Mouse (Mus musculus) kidney, embryonic 15.5 days (tissue): ENCODE data around the gene Vezf1. TPM values are rescaled to one million over a fixed set of nuclear protein-coding genes. Genes with fewer than 3 reads are reported as not detected.

ENCODE experiments used
- ATAC-seq: fragments of 200-750 bp; cut with Nextera tagmentation; replicated peaks from 2 replicates; pipeline ENCODE4 v1.8.0; 2017; ENCODE audit warnings: moderate TSS enrichment; ENCODE audit not compliant: low FRiP score
- H3K27ac ChIP-seq: fragments of 300-500 bp; sonication (generic); 2 replicates; pipeline ENCODE4 v1.5.1; 2015; ENCODE audit warnings: mild to moderate bottlenecking, inconsistent platforms
- H3K27me3 ChIP-seq: fragments of 300-500 bp; sonication (generic); 2 replicates; pipeline ENCODE4 v1.6.1; 2015; ENCODE audit warnings: inconsistent platforms
- H3K36me3 ChIP-seq: fragments of 300-500 bp; sonication (generic); 2 replicates; pipeline ENCODE4 v1.6.1; 2015; ENCODE audit warnings: inconsistent platforms
- H3K4me1 ChIP-seq: fragments of 300-500 bp; sonication (generic); 2 replicates; pipeline ENCODE4 v1.6.1; 2015; ENCODE audit warnings: inconsistent platforms
- H3K4me2 ChIP-seq: fragments of 300-500 bp; sonication (generic); 2 replicates; pipeline ENCODE4 v1.6.1; 2015; ENCODE audit warnings: moderate library complexity, mild to moderate bottlenecking, inconsistent platforms
- H3K4me3 ChIP-seq: fragments of 300-500 bp; sonication (generic); replicated peaks from 2 replicates; pipeline ENCODE4 v1.5.1; 2015; ENCODE audit warnings: mild to moderate bottlenecking, inconsistent platforms
- H3K9ac ChIP-seq: fragments of 300-500 bp; sonication (generic); 2 replicates; pipeline ENCODE4 v1.6.1; 2015; ENCODE audit warnings: mild to moderate bottlenecking, inconsistent platforms
- H3K9me3 ChIP-seq: fragments of 300-500 bp; sonication (generic); replicated peaks from 2 replicates; pipeline ENCODE4 v1.6.1; 2016; ENCODE audit warnings: inconsistent platforms
- WGBS: fragments of 180-500 bp; shearing (Covaris S2); methylation state at CpG from one replicate; pipeline ENCODE4 v1.1.7; 2015; ENCODE audit warnings: mixed read lengths; 5-methylcytosine and 5-hydroxymethylcytosine counted together
- polyA plus RNA-seq: library from polyadenylated mRNA; unstranded; fragments of >200 nt; fragmentation: Nextera tagmentation; extraction: Ambion mirVana; gene quantifications from 2 replicates; pipeline ENCODE4 v1.2.1, GENCODE M21; 2015

Vezf1 gene
- polyA plus RNA-seq, 1 experiment from 2014 or later: 42.8 TPM

DNA sequence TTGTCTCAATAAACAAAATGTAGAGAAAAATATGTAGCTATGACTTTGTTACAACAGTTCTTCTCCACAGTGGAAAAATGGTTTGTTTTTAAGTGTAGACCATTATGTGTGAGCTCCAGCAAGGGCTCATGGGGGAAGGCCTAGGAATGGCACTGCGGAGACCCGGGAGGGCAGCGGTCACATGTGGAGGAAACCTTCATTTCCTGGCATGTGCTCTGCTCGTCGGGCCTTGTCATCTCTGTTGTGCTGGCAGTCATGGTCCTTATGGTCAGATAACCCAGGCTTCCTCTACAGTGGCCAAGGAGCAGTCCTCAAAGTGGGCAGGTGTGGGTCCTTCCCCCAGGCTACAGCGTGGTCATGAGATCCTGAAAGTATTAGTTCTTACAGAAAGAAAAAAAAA lies 15.6 kb downstream of the Vezf1 start:
- Histone ChIP-seq H3K36me3 (peaks cover 56% of the 10 kb centered on the region), H3K27ac (no peak overlapping the region), H3K4me2 (no peak overlapping the region), H3K27me3 (no peaks in the 10 kb centered on the region), H3K9ac (no peak overlapping the region), H3K9me3 (no peaks in the 10 kb centered on the region), H3K4me1 (peaks cover 15% of the 10 kb centered on the region), H3K4me3 (no peak overlapping the region)
- ATAC-seq: no peak
- 67% methylated on average over 6 of the region's 6 CpGs for whole genome bisulfite sequencing

DNA sequence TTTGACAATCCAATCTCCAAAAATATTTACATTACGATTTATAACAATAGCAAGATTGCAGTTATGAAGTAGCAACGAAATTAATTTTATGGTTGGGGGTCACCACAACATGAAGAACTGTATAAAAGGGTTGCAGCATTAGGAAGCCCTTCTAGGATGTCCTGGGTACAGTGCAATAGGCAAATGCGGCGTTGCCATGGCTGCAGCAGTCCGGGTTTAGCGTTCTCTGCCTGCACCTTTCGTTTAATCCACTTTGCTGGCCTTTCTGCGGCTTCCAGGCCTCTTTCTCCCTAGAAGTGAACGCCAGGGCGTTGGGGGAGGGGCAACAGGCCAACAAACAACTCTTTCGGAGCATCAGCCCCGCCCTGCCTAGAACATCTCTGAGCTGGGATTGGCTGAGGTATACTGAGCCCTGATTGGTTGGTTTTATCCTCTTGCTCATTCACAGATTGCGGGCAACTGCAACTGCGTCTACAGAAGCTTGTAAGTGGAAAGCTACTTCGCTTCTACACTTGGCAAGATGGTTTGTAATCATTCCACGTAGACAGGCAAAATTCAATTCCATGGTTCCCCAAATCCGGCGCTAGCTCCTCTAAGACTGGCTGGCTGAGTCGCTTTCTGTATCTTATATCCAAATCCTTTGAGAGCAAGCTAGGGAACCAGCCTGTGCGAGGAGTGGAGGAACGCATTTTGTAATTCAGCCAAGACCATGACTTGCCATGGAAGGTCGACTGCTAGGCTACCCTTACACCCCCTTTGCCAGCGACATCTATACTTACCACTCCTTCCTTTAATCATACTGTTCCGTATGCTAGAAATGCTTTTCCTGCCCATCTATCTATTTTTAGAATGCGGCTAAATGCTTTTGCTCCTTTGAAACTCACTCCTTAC lies 18.9 kb downstream of the Vezf1 start:
- ATAC-seq: peak; percentile 94
- peaks cover 23% of the 10 kb centered on the region for H3K36me3 ChIP-seq
- H3K4me1 ChIP-seq: peaks cover 24% of the 10 kb centered on the region
- H3K9me3 ChIP-seq: no peaks in the 10 kb centered on the region
- H3K27ac ChIP-seq: peak overlapping the region; percentile 38
- H3K4me2 ChIP-seq: peak overlapping the region; percentile 73
- H3K4me3 ChIP-seq: peak overlapping the region; percentile 40
- no peaks in the 10 kb centered on the region for H3K27me3 ChIP-seq
- WGBS: 7% methylated on average over 25 of the region's 25 CpGs
- peak overlapping the region; percentile 30 for H3K9ac ChIP-seq

DNA sequence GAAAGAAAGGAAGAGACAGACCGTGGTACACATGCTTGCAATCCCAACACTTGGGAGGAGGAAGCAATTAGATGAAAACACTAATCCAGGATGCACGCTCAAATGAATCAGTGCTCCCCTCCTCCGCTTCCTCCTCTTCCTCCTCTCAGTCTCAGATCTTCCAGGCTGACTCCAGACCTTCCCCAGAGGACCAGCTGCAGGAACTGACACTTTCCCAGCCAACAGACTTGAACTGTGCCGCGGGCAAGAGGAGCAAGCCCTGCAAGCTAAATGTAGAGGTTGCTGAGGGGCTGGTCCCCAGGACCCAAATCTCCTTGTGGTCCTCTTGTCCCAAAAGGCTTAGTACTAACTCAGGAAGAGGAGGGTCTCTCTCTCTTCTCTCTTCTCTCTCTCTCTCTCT lies 21.1 kb downstream of the Vezf1 start:
- Histone ChIP-seq H3K27me3 (no peaks in the 10 kb centered on the region), H3K27ac (no peak overlapping the region), H3K36me3 (peaks cover 4% of the 10 kb centered on the region), H3K9ac (no peak overlapping the region), H3K4me1 (peaks cover 24% of the 10 kb centered on the region), H3K4me2 (no peak overlapping the region), H3K9me3 (no peaks in the 10 kb centered on the region), H3K4me3 (no peak overlapping the region)
- ATAC-seq: no peak
- 53% methylated on average over 5 of the region's 5 CpGs for WGBS

DNA sequence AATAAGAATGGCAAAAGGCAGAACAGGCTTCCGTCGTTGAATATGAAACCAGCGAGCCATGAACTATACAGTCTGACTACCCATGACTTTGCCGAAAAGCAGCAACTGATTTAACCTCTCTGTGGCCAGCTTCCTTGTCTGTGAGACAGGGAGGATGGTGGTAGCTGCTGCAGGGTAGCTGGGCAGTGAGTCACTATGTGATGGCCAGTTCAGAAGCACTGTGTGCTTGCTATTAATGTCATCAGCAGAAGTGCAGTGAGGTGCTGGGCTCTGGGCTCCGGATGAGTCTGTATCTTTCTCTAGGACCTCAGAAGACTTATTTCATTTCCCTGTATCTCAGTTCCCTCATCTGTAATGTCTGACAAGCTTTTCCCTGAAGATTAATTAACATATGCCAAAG lies 22.2 kb downstream of the Vezf1 start:
- Histone ChIP-seq H3K27ac (no peak overlapping the region), H3K4me2 (no peak overlapping the region), H3K36me3 (no peaks in the 10 kb centered on the region), H3K27me3 (no peaks in the 10 kb centered on the region), H3K9me3 (no peaks in the 10 kb centered on the region), H3K9ac (no peak overlapping the region), H3K4me3 (no peak overlapping the region), H3K4me1 (peaks cover 24% of the 10 kb centered on the region)
- no peak for ATAC-seq
- WGBS: 61% methylated on average over 5 of the region's 5 CpGs

DNA sequence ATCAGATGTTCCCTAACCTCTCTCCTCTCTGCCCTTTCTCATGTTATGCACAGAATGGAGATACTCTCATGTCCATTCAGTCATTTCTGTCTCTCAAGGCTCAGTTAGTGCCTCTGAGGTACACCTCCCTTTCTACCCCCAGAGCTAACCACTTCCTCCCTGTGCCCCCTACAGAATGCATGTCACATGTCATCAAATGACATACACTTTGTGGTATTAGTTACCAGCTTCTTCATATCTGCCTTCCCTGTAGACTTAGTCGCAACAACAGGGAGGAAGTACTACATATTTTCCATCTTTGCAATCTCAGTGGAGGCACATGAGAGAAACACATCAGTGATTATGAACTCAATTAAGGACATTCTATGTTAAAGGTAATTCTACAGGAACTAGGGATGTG lies 23.9 kb downstream of the Vezf1 start:
- ATAC-seq: no peak
- no peaks in the 10 kb centered on the region for H3K36me3 ChIP-seq
- no peak overlapping the region for H3K9ac ChIP-seq
- H3K27ac ChIP-seq: no peak overlapping the region
- 75% methylated on average over 1 of the region's 1 CpGs for WGBS
- peaks cover 17% of the 10 kb centered on the region for H3K4me1 ChIP-seq
- H3K4me2 ChIP-seq: no peak overlapping the region
- H3K27me3 ChIP-seq: no peaks in the 10 kb centered on the region
- H3K4me3 ChIP-seq: no peak overlapping the region
- no peaks in the 10 kb centered on the region for H3K9me3 ChIP-seq

DNA sequence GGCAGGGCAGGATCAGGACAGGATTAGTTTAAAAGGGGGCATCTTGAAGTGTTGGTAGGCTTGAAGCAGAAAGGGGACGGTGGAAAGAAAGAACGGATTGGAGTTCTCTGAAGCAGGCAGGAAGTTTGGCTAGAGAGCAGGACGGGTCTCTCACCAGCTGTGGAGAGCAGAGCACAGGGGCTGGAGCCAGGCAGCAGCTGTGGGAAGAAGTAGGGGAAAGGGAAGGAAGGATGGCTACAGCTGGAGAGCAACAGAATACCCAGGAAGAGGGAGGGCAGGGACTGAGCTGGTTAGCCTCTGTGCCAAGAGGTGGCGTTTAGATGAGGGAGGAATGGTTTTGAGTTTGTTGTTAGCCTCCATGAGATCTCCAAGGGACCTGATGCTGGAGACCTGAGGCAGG lies 29.1 kb downstream of the Vezf1 start:
- ATAC-seq: no peak

DNA sequence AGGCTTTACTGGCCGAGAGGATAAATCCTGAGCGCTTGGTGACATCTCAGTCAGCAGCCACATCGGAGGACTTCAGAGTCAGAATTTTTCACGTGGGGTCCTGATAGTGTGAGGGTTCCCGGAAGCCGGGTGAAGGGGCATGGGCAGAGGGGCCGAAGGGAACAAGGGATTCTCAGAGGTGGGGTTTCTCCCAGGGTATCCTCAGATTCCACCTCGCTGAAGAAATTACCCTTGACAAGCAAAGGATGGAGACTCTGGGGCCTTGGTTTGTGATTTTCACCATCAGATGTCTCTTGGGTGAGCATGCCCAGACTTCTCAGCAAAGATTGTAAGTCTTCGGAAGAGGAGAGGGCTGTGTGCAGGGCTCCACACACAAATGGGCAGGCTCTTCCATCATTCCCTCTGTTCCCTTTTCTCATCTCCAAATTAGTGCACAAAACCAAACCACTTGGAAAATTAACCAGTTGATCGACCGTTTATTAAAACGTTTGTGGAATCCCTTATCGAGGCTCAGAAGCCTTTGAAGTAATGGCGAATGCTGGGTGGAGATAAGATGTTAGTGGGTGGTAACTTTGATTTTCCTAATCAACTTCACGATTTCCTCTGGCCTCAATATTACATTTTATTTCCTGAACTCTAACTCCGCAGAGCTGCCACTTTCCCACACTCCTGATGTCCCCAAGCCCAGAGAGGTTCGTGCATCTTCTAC lies 30.1 kb downstream of the Vezf1 start, which contains the start of gene Cuedc1:
TSS of gene Cuedc1 (plus strand) at position 38 of the 709 bp plus-strand sequence.
- H3K27ac ChIP-seq: peak within 1 kb of the TSS; percentile 95
- H3K36me3 ChIP-seq: no peaks in the 10 kb centered on the region
- peaks cover 38% of the 10 kb centered on the region for H3K4me1 ChIP-seq
- H3K9me3 ChIP-seq: no peaks in the 10 kb centered on the region
- peak within 1 kb of the TSS; percentile 84 for H3K9ac ChIP-seq
- ATAC-seq: no peak
- H3K27me3 ChIP-seq: 0 out of 2 replicates have a peak, but pooled peaks cover 2% of the 10 kb centered on the region
- peak within 1 kb of the TSS; percentile 73 for H3K4me3 ChIP-seq
- H3K4me2 ChIP-seq: peak within 1 kb of the TSS; percentile 77
- 26% methylated on average over 17 of the region's 17 CpGs for WGBS

More for the DNA sequence above, 29.1 kb downstream of the Vezf1 start:
- no peaks in the 10 kb centered on the region for H3K36me3 ChIP-seq
- H3K4me3 ChIP-seq: no peak overlapping the region
- peak overlapping the region; percentile 77 for H3K4me2 ChIP-seq
- peaks cover 36% of the 10 kb centered on the region for H3K4me1 ChIP-seq
- 13% methylated on average over 4 of the region's 4 CpGs for WGBS
- H3K27ac ChIP-seq: peak overlapping the region; percentile 49; the same call in 1 of the 2 replicates
- no peak overlapping the region for H3K9ac ChIP-seq
- no peaks in the 10 kb centered on the region for H3K9me3 ChIP-seq
- H3K27me3 ChIP-seq: 0 out of 2 replicates have a peak, but pooled peaks cover 2% of the 10 kb centered on the region

DNA sequence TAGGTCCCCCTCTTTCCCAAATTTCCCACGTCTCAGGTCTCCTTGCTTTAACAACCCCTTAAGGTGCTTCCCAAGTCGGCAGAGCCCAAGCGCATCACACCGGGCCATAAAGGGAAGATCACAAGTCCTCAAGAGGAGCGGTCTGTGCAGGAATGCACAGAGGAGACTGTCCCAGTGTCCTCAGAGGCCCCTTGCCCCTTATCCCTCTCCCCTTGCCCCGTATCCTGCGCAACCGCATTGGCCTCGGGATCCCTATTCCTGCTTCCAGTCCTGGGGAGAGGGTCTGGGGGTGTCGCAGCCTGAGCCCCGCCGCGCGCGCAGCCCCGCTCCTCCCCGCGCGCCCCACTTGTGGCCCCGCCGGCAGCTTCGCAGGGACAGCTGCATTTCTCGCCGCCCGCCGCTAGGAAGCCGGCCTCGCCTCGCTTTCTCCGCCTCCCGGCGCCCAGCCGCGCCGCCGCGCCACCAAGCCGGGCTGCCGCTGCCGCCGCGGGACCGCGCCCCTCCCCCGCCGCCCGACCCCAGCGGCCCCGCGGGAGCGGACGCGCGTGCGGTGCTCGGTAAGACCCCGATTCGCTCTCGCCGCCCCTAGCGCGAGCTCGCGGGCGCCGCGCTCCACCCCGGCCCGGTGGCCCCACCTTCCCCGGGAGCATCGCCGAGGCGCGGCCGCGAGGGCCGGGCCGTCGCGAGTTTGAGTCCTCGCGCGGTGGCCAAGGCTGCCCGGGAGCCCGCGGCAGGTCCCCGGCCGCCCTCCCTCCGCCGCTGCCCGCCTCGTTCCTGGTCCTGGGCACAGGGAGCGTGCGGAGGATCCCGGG lies 30.9 kb downstream of the Vezf1 start:
- no peaks in the 10 kb centered on the region for H3K9me3 ChIP-seq
- H3K4me1 ChIP-seq: peaks cover 38% of the 10 kb centered on the region
- peak overlapping the region; percentile 84 for H3K9ac ChIP-seq
- peak overlapping the region; percentile 73 for H3K4me3 ChIP-seq
- peak; percentile 54 for ATAC-seq
- H3K4me2 ChIP-seq: peak overlapping the region; percentile 77
- H3K27me3 ChIP-seq: 0 out of 2 replicates have a peak, but pooled peaks cover 2% of the 10 kb centered on the region
- H3K36me3 ChIP-seq: no peaks in the 10 kb centered on the region
- under 1% methylated on average over 84 of the region's 95 CpGs for WGBS
- peak overlapping the region; percentile 95 for H3K27ac ChIP-seq

DNA sequence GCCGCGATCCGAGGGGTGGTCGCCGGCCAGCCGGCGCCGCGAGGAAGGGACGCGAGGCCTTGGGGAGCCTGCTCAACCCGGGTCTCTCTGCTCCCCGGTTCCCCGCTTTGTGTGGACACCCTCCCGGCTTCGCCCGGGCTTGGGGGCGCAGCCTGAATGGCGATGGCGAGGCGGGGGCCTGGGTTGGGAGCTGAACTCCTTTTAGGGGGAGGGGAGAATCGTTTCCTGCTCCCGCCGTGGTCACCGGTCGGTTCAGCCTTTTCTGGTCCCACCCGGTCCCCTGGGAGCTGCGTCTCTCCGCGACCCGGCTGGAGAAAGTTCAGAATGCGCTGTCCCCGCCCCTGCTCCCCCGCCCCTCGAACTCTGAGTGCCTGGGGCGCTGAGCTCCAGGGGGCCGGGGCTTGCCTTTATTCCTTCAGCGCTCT lies 31.5 kb downstream of the Vezf1 start:
- Histone ChIP-seq H3K27ac (peak overlapping the region; percentile 95), H3K9ac (peak overlapping the region; percentile 84), H3K27me3 (0 out of 2 replicates have a peak, but pooled peaks cover 2% of the 10 kb centered on the region), H3K9me3 (no peaks in the 10 kb centered on the region), H3K4me1 (peaks cover 38% of the 10 kb centered on the region), H3K36me3 (no peaks in the 10 kb centered on the region), H3K4me3 (peak overlapping the region; percentile 73), H3K4me2 (peak overlapping the region; percentile 77)
- WGBS: under 1% methylated on average over 38 of the region's 38 CpGs
- ATAC-seq: peak; percentile 75

DNA sequence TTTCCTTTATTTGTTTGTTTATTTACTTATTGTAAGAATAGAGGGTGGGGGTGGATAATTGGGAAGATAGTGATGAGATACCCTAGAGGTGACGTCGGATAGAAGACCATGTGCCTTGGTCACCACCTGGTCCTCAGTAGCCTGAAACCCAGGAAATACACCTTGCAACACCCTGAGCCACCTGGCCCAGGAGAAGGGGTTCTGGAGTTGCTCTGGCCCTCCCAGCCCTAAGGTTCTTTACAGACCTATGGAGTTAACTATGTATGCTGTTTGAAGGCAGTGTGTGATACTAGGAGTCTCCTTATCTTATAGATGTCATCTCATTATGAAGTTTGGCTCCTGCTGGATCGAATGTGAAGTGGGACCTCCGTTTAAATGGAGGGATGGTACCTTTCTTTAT lies 32.1 kb downstream of the Vezf1 start:
- peak overlapping the region; percentile 73 for H3K4me3 ChIP-seq
- H3K27ac ChIP-seq: peak overlapping the region; percentile 95; the same call in 1 of the 2 replicates
- no peaks in the 10 kb centered on the region for H3K36me3 ChIP-seq
- H3K4me1 ChIP-seq: peaks cover 39% of the 10 kb centered on the region
- no peaks in the 10 kb centered on the region for H3K9me3 ChIP-seq
- WGBS: 37% methylated on average over 4 of the region's 4 CpGs
- H3K9ac ChIP-seq: peak overlapping the region; percentile 84
- ATAC-seq: no peak
- H3K27me3 ChIP-seq: 0 out of 2 replicates have a peak, but pooled peaks cover 2% of the 10 kb centered on the region
- H3K4me2 ChIP-seq: peak overlapping the region; percentile 77

DNA sequence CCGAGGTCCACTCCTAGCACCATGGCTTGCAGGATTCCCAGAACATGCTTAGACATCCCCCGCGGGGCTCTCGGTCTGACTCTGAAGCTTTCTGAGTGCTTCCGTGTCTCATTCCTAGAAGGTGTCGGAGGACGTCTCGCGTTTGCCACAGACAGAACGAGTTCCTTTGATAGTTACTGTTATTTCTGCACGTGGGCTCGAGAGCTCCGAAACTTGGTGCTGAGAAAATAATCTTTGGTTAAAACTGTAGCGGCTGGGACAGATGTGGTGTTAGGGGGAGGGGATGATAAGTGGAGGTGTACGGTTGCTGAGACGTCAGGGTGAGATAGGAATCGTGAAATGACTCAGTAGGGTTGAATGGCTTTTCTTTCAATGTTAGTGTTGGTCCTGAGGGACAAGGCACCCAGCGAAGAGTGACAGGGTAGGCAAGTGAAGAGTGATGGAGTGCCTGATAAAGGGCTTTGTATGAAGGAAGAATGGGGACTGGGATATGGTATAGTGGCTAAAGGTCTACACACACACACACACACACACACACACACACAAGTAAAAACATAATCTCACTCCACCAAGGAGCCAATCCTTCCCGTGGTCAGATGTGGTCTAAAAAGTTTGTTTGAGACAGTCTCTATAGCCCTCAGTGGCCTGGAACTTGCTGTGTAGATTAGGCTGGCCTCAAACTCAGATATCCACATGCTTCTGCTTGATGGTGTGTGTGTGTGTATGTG lies 35.3 kb downstream of the Vezf1 start:
- H3K4me1 ChIP-seq: peaks cover 44% of the 10 kb centered on the region
- H3K9me3 ChIP-seq: no peaks in the 10 kb centered on the region
- H3K36me3 ChIP-seq: no peaks in the 10 kb centered on the region
- 86% methylated on average over 19 of the region's 19 CpGs for WGBS
- H3K4me3 ChIP-seq: no peak overlapping the region
- H3K27me3 ChIP-seq: no peaks in the 10 kb centered on the region
- H3K4me2 ChIP-seq: no peak overlapping the region
- no peak overlapping the region for H3K9ac ChIP-seq
- H3K27ac ChIP-seq: no peak overlapping the region
- ATAC-seq: no peak
